Mouse (Mus musculus) heart, embryonic 14.5 days (tissue): ENCODE data around the gene Actb. TPM values are rescaled to one million over a fixed set of nuclear protein-coding genes. Genes with fewer than 3 reads are reported as not detected.

ENCODE experiments used
- ATAC-seq: fragments of 200-750 bp; cut with Nextera tagmentation; 2 replicates; pipeline ENCODE4 v1.8.0; 2017; ENCODE audit warnings: low read depth, moderate TSS enrichment; ENCODE audit not compliant: insufficient number of reproducible peaks, insufficient read depth, low FRiP score
- H3K27ac ChIP-seq, 2 experiments: fragments of 200-500 bp in 1 of 2; fragments of 300-500 bp in 1 of 2; sonication (generic) in 1 of 2; replicated peaks in 1 of 2; 2 replicates each; pipeline ENCODE4 v1.5.1; 2012 to 2014; ENCODE audit warnings: low read depth in 2 of 2, low read length in 2 of 2, control low read depth in 1 of 2, mild to moderate bottlenecking in 1 of 2, mixed read lengths in 1 of 2; ENCODE audit not compliant: control insufficient read depth in 1 of 2, insufficient read depth in 1 of 2
- H3K27me3 ChIP-seq: fragments of 300-500 bp; sonication (generic); 2 replicates; pipeline ENCODE4 v1.6.1; 2014; ENCODE audit warnings: mild to moderate bottlenecking, low read length, control low read depth; ENCODE audit not compliant: control insufficient read depth, insufficient read depth
- H3K36me3 ChIP-seq: fragments of 300-500 bp; sonication (generic); 2 replicates; pipeline ENCODE4 v1.6.1; 2014; ENCODE audit warnings: mild to moderate bottlenecking, control low read depth, low read length, mixed read lengths; ENCODE audit not compliant: control insufficient read depth, insufficient read depth
- H3K4me1 ChIP-seq, 2 experiments: fragments of 200-500 bp in 1 of 2; fragments of 300-500 bp in 1 of 2; sonication (generic) in 1 of 2; 2 replicates each; pipeline ENCODE4 v1.6.1; 2012 to 2014; ENCODE audit warnings: low read length in 2 of 2, control low read depth in 1 of 2, mixed read lengths in 1 of 2; ENCODE audit not compliant: control insufficient read depth in 2 of 2, insufficient read depth in 2 of 2
- H3K4me2 ChIP-seq: fragments of 300-500 bp; sonication (generic); 2 replicates; pipeline ENCODE4 v1.6.1; 2014; ENCODE audit warnings: mild to moderate bottlenecking, low read length
- H3K4me3 ChIP-seq, 2 experiments: fragments of 200-500 bp in 1 of 2; fragments of 300-500 bp in 1 of 2; sonication (generic) in 1 of 2; 2 replicates each; pipeline ENCODE4 v1.5.1; 2012 to 2014; ENCODE audit warnings: low read length in 2 of 2, mild to moderate bottlenecking in 2 of 2, control low read depth in 1 of 2, low read depth in 1 of 2, moderate library complexity in 1 of 2; ENCODE audit not compliant: control insufficient read depth in 1 of 2, insufficient read depth in 1 of 2
- H3K9ac ChIP-seq: fragments of 300-500 bp; sonication (generic); 2 replicates; pipeline ENCODE4 v1.6.1; 2014; ENCODE audit warnings: mild to moderate bottlenecking, low read length
- H3K9me3 ChIP-seq: fragments of 300-500 bp; sonication (generic); 2 replicates; pipeline ENCODE4 v1.6.1; 2016; ENCODE audit warnings: low read length, control low read depth; ENCODE audit not compliant: control insufficient read depth
- WGBS: fragments of 180-500 bp; shearing (Covaris S2); extraction: QIAGEN DNeasy Blood & Tissue Kit; methylation state at CpG from one replicate; pipeline ENCODE4 v1.1.7; 2014; 5-methylcytosine and 5-hydroxymethylcytosine counted together
- polyA plus RNA-seq: library from polyadenylated mRNA; unstranded; fragments of >200 nt; fragmentation: Nextera tagmentation; extraction: Ambion mirVana; gene quantifications from 2 replicates; pipeline ENCODE4 v1.2.1, GENCODE M21; 2014

Gene Actb
- polyA plus RNA-seq, 1 experiment from 2014 or later, result 5,554 TPM

DNA sequence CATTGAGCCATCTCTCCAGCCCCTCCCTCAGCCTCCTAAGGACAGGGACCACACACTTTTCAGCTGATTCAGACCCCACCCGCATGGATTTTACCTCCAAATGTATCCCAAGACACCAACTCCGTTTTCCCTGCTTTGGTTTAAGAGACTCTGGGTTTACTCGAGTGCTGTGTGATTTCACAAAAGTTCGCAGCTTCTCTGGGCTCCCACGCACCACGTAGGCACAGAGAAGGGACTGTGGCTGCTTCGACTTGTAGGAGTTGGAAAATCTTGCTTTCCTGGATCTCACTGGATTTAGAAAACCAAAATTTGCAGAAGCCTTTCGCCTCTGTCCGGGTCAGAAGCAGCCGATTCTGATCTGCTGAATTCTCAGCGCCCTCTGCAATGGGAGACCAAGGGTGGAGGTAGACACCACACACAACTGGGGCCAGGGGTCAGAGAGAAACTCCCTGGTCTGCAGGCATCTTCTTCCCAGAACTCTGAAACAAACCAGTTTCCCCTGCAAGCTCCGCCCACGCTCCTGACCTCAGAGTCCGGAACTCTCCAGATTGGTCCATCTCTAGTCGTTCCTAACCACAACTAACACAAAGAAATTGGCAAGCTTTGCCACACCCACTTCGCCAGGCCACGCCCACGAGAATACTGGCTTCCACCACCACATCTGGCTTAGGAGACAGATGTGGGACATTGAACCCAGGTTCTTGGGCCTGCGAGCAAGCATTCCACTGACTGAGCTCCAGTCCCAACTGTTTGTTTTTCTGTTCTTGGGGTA, 31.6 kb upstream of the Actb start:
- no peak for ATAC-seq
- no peaks in the 10 kb centered on the region for H3K27me3 ChIP-seq
- no peak overlapping the region for H3K27ac ChIP-seq
- no peaks in the 10 kb centered on the region for H3K9me3 ChIP-seq
- peaks cover 2 to 4% of the 10 kb centered on the region in 2 experiments; a peak in 3 of 4 replicates for H3K4me1 ChIP-seq
- no peaks in the 10 kb centered on the region for H3K36me3 ChIP-seq
- no peak overlapping the region for H3K9ac ChIP-seq
- 41% methylated on average over 19 of the region's 19 CpGs for WGBS
- no peak overlapping the region for H3K4me3 ChIP-seq
- H3K4me2 ChIP-seq, result no peak overlapping the region

DNA sequence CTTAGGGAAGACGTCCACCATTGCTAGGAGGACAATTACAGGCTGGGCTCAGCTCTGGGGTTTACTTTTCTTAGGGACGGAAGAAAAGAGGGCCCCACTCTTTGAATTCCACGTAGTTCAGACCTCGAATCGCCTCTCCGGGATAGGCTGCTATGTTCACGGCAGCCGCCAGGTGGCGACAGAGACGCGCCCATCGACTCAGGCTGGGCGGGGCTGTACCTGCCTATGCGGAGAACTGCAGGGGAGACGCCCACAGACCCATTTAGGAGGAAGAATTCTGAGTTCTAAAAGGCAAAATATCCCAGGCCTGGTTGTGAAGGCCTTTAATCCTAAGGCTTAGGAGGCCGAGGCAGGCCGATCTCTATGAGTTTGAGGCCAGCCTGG, 29.8 kb upstream of the Actb start:
- WGBS, result 3% methylated on average over 17 of the region's 17 CpGs
- no peak; the same call in 1 of the 2 replicates for ATAC-seq
- Histone ChIP-seq H3K27ac (no peak overlapping the region), H3K9ac (peak overlapping the region; percentile 63), H3K4me3 (peak overlapping the region; percentile 10 to 21; a peak in 3 of 4 replicates), H3K36me3 (no peaks in the 10 kb centered on the region), H3K27me3 (no peaks in the 10 kb centered on the region), H3K9me3 (no peaks in the 10 kb centered on the region), H3K4me2 (peak overlapping the region; percentile 62), H3K4me1 (peaks cover 4 to 10% of the 10 kb centered on the region in 2 experiments; a peak in 3 of 4 replicates)

- ATAC-seq, result peak; percentile 46
- H3K4me1 ChIP-seq, result peaks cover 4 to 14% of the 10 kb centered on the region in 2 experiments; a peak in 3 of 4 replicates
- H3K4me3 ChIP-seq, result peak overlapping the region; percentile 10 to 21; a peak in 3 of 4 replicates
- H3K27me3 ChIP-seq, result no peaks in the 10 kb centered on the region
- no peaks in the 10 kb centered on the region for H3K36me3 ChIP-seq
- no peaks in the 10 kb centered on the region for H3K9me3 ChIP-seq
- WGBS, result 19% methylated on average over 13 of the region's 13 CpGs
- no peak overlapping the region for H3K27ac ChIP-seq
- peak overlapping the region; percentile 62 for H3K4me2 ChIP-seq
- H3K9ac ChIP-seq, result peak overlapping the region; percentile 63
Observed at GRCm38 (mm10) chr5:142935642-142936335, 29.2 kb upstream of the Actb start.

- ATAC-seq, result no peak
- Histone ChIP-seq H3K4me1 (peaks cover 9 to 22% of the 10 kb centered on the region in 2 experiments; a peak in 3 of 4 replicates), H3K36me3 (no peaks in the 10 kb centered on the region), H3K9ac (no peak overlapping the region), H3K27ac (no peak overlapping the region), H3K4me3 (no peak overlapping the region), H3K9me3 (no peaks in the 10 kb centered on the region), H3K4me2 (no peak overlapping the region), H3K27me3 (no peaks in the 10 kb centered on the region)
- 80% methylated on average over 8 of the region's 8 CpGs for WGBS
Observed at GRCm38 (mm10) chr5:142932731-142933130, 26.2 kb upstream of the Actb start.

GRCm38 (mm10) chr5:142932084-142932685, 25.6 kb upstream of the Actb start:
- WGBS, result 14% methylated on average over 9 of the region's 9 CpGs
- H3K36me3 ChIP-seq, result no peaks in the 10 kb centered on the region
- H3K9me3 ChIP-seq, result no peaks in the 10 kb centered on the region
- peak overlapping the region; percentile 31 to 34 for H3K27ac ChIP-seq
- peak overlapping the region; percentile 38; the same call in 1 of the 2 replicates for H3K4me2 ChIP-seq
- H3K4me1 ChIP-seq, result peaks cover 15 to 28% of the 10 kb centered on the region in 2 experiments; a peak in 3 of 4 replicates
- 0 out of 2 replicates have a peak overlapping the region, but pooled peaks have one; percentile 27 for H3K9ac ChIP-seq
- no peak overlapping the region for H3K4me3 ChIP-seq
- ATAC-seq, result 0 out of 2 replicates have a peak, but pooled peaks have one; percentile 18
- no peaks in the 10 kb centered on the region for H3K27me3 ChIP-seq

- ATAC-seq, result no peak
- Histone ChIP-seq H3K9me3 (no peaks in the 10 kb centered on the region), H3K4me2 (no peak overlapping the region), H3K36me3 (no peaks in the 10 kb centered on the region), H3K27me3 (no peaks in the 10 kb centered on the region), H3K27ac (0 out of 4 replicates have a peak overlapping the region, but pooled peaks of 1 of the 2 experiments have one; percentile 34), H3K9ac (no peak overlapping the region), H3K4me3 (no peak overlapping the region), H3K4me1 (peaks cover 22 to 37% of the 10 kb centered on the region in 2 experiments)
- 78% methylated on average over 9 of the region's 9 CpGs for WGBS
Observed at GRCm38 (mm10) chr5:142931241-142931745, 24.7 kb upstream of the Actb start.

GRCm38 (mm10) chr5:142929400-142929752, 22.8 kb upstream of the Actb start:
- no peaks in the 10 kb centered on the region for H3K36me3 ChIP-seq
- WGBS, result 21% methylated on average over 4 of the region's 4 CpGs
- no peaks in the 10 kb centered on the region for H3K27me3 ChIP-seq
- H3K4me1 ChIP-seq, result peaks cover 31 to 45% of the 10 kb centered on the region in 2 experiments
- peak overlapping the region; percentile 55 to 59 for H3K4me3 ChIP-seq
- H3K27ac ChIP-seq, result peak overlapping the region; percentile 83 to 93
- H3K9ac ChIP-seq, result peak overlapping the region; percentile 85
- no peak for ATAC-seq
- no peaks in the 10 kb centered on the region for H3K9me3 ChIP-seq
- peak overlapping the region; percentile 82 for H3K4me2 ChIP-seq
